Mouse (Mus musculus) inflammation-experienced regulatory T-cells, adult 6 months (primary cell): ENCODE data around the gene Spout1. TPM values are rescaled to one million over a fixed set of nuclear protein-coding genes. Genes with fewer than 3 reads are reported as not detected.
"Not testable (repeated sequence)": the region's sequence is repeated elsewhere in the genome, so short reads cannot be mapped to it uniquely, and the experiment has no call there.

Experiments used
- ATAC-seq: one replicate; pipeline ENCODE4 v1.8.0; 2017
- polyA plus RNA-seq, 3 experiments: library from polyadenylated mRNA; unstranded; fragments of 100-300 nt; shearing (Covaris generic); gene quantifications; one replicate each; pipeline ENCODE4 v1.2.1; 2017

Spout1 gene
- polyA plus RNA-seq, 3 experiments from 2014 or later, result 22.8 to 37.1 (median 34.9) TPM

- ATAC-seq, result no peak
Observed at GRCm38 (mm10) chr2:30176561-30176960, 1.7 kb downstream of the Spout1 start.

GRCm38 (mm10) chr2:30175897-30176296, 2.4 kb downstream of the Spout1 start:
- ATAC-seq, result no peak

- ATAC-seq, result no peak
Observed at GRCm38 (mm10) chr2:30173541-30174240, 4.6 kb downstream of the Spout1 start.

- ATAC-seq, result peak; percentile 9
Observed at GRCm38 (mm10) chr2:30171997-30172382, 6.3 kb downstream of the Spout1 start.

GRCm38 (mm10) chr2:30171371-30171996, 6.8 kb downstream of the Spout1 start, which contains the start of gene Endog:
Gene Endog, plus strand, starts transcription at chr2:30171493.
- ATAC-seq, result peak; percentile 91

GRCm38 (mm10) chr2:30166677-30167076, 11.6 kb downstream of the Spout1 start:
- no peak for ATAC-seq

- ATAC-seq, result no peak
Observed at GRCm38 (mm10) chr2:30164340-30164932, 13.8 kb downstream of the Spout1 start.

GRCm38 (mm10) chr2:30161809-30162208, 16.4 kb downstream of the Spout1 start:
- ATAC-seq, result peak; percentile 41

GRCm38 (mm10) chr2:30159871-30160270, 18.4 kb downstream of the Spout1 start:
- not testable (repeated sequence) for ATAC-seq

- no peak for ATAC-seq
Observed at GRCm38 (mm10) chr2:30152616-30153015, 25.6 kb downstream of the Spout1 start.

- no peak for ATAC-seq
Observed at GRCm38 (mm10) chr2:30151840-30152239, 26.4 kb downstream of the Spout1 start.

- ATAC-seq, result no peak
Observed at GRCm38 (mm10) chr2:30147466-30147865, 30.8 kb downstream of the Spout1 start.

GRCm38 (mm10) chr2:30144436-30144835, 33.8 kb downstream of the Spout1 start:
- no peak for ATAC-seq

- ATAC-seq, result not testable (repeated sequence)
Observed at GRCm38 (mm10) chr2:30140021-30140420, 38.2 kb downstream of the Spout1 start.

- no peak for ATAC-seq
Observed at GRCm38 (mm10) chr2:30136458-30136857, 41.8 kb downstream of the Spout1 start.

- no peak for ATAC-seq
Observed at GRCm38 (mm10) chr2:30134928-30135620, 43.2 kb downstream of the Spout1 start.

- ATAC-seq, result no peak
Observed at GRCm38 (mm10) chr2:30134378-30134711, 43.9 kb downstream of the Spout1 start.

- ATAC-seq, result peak; percentile 95
Observed at GRCm38 (mm10) chr2:30133613-30134377, 44.5 kb downstream of the Spout1 start, which contains the start of gene Tbc1d13. Gene Tbc1d13, plus strand, starts transcription at chr2:30133746.

- ATAC-seq, result no peak
Observed at GRCm38 (mm10) chr2:30132801-30133612, 45.3 kb downstream of the Spout1 start.

GRCm38 (mm10) chr2:30131240-30131639, 47.0 kb downstream of the Spout1 start:
- not testable (repeated sequence) for ATAC-seq

- ATAC-seq, result no peak
Observed at GRCm38 (mm10) chr2:30130156-30130555, 48.1 kb downstream of the Spout1 start.
